Mouse (Mus musculus) stomach, postnatal 0 days (tissue): ENCODE measurements around the gene Gm42517.

Experiments used
- CTCF ChIP-seq: IDR thresholded peaks from 2 replicates; pipeline ENCODE4 v1.5.1; 2016; ENCODE audit warnings: antibody characterized with exemption, low read depth, mild to moderate bottlenecking, moderate library complexity
- EP300 ChIP-seq: optimal IDR thresholded peaks from 2 replicates; pipeline ENCODE3; 2016; ENCODE audit warnings: antibody characterized with exemption

DNA sequence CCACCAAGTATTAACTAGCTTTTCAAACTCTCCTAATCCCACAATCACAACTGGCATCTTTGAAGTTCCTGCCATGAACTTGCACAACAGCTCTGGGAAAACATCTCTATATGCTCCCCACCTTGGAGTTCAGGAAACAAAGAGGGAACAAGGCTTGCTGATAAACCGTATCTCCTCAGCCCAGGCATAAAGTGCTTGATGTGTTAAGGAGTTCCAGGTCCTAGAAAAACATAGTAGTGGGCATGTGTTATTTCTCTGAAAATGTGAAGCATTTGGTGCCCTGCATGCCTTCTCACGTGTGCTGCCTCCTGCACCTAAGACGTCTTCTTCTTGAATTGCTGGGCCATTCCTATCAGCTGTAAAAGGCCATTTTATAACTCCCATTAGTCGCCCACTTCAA, 30.3 kb downstream of the Gm42517 start:
- TF ChIP-seq CTCF (no peak), EP300 (no peak)
